Mouse (Mus musculus) heart, postnatal 10 days (tissue): ENCODE measurements at regions not wholly inside any gene's neighbourhood (a gene's known extent, or its start where the extent isn't known, plus 50 kb on each side); places are given as distances from the start of the nearest gene placed in this dataset.
A peak's percentile ranks its signal among the peaks of the same experiment; 100 is the strongest.

ENCODE experiments used
- DNase-seq, 2 experiments: peaks; one replicate each; pipeline ENCODE4 v3.0.0; 2021
- intact Hi-C: fragments of 180-260 bp; cut with DNase I; formaldehyde crosslinking; loops from one replicate; pipeline ENCODE4 v1.15.1; 2025

GRCm38 (mm10) chr13:60067325-60067724 lies 109.8 kb downstream of the Gas1 start:
- no peak for DNase-seq

GRCm38 (mm10) chr13:60061589-60061988 lies 115.6 kb downstream of the Gas1 start:
- intact Hi-C loops, result no loop called here
- DNase-seq, result no peak

More at GRCm38 (mm10) chr13:60067325-60067724, 109.8 kb downstream of the Gas1 start:
- intact Hi-C loops, result no loop called here

GRCm38 (mm10) chr13:60057761-60058274 lies 119.3 kb downstream of the Gas1 start:
- intact Hi-C loops, result loop anchor here (5.0 kb wide), 1 partner anchor 106 kb away; no protein-coding TSS in a partner anchor
- DNase-seq, result peak in 1 of 2 experiments; percentile 24

- no peak for DNase-seq
- intact Hi-C loops, result no loop called here
Observed at GRCm38 (mm10) chr13:60054531-60054930, 122.6 kb downstream of the Gas1 start.

- DNase-seq, result peak in 1 of 2 experiments; percentile 36
- intact Hi-C loops, result no loop called here
Observed at GRCm38 (mm10) chr13:60054081-60054480, 123.1 kb downstream of the Gas1 start.

GRCm38 (mm10) chr13:60051866-60052265 lies 125.3 kb downstream of the Gas1 start:
- DNase-seq, result no peak
- intact Hi-C loops, result no loop called here

GRCm38 (mm10) chr13:60050799-60051580 lies 126.2 kb downstream of the Gas1 start:
- no peak for DNase-seq
- intact Hi-C loops, result no loop called here

GRCm38 (mm10) chr13:60049703-60050102 lies 127.5 kb downstream of the Gas1 start:
- intact Hi-C loops, result no loop called here
- DNase-seq, result no peak

GRCm38 (mm10) chr13:60047791-60048730 lies 129.1 kb downstream of the Gas1 start:
- intact Hi-C loops, result no loop called here

GRCm38 (mm10) chr13:60045752-60046151 lies 131.4 kb downstream of the Gas1 start:
- intact Hi-C loops, result no loop called here
- no peak for DNase-seq

More at GRCm38 (mm10) chr13:60047791-60048730, 129.1 kb downstream of the Gas1 start:
- peak; percentile 35 to 45 for DNase-seq

GRCm38 (mm10) chr13:60044876-60045275 lies 132.3 kb downstream of the Gas1 start:
- intact Hi-C loops, result no loop called here
- DNase-seq, result no peak

- intact Hi-C loops, result no loop called here
- no peak for DNase-seq
Observed at GRCm38 (mm10) chr13:60042443-60042842, 134.7 kb downstream of the Gas1 start.

- no peak for DNase-seq
- intact Hi-C loops, result no loop called here
Observed at GRCm38 (mm10) chr13:60035536-60036130, 141.5 kb downstream of the Gas1 start.

GRCm38 (mm10) chr13:60033116-60033515 lies 144.0 kb downstream of the Gas1 start:
- no peak for DNase-seq
- intact Hi-C loops, result no loop called here

- no peak for DNase-seq
- intact Hi-C loops, result no loop called here
Observed at GRCm38 (mm10) chr13:60032586-60032985, 144.6 kb downstream of the Gas1 start.

- peak in 1 of 2 experiments; percentile 51 for DNase-seq
- intact Hi-C loops, result no loop called here
Observed at GRCm38 (mm10) chr13:60029591-60029990, 147.6 kb downstream of the Gas1 start.

- intact Hi-C loops, result no loop called here
- no peak for DNase-seq
Observed at GRCm38 (mm10) chr13:60020175-60020487, 157.0 kb downstream of the Gas1 start.

- peak; percentile 73 to 77 for DNase-seq
- intact Hi-C loops, result loop anchor here (5.0 kb wide), 1 partner anchor 58 kb away; no protein-coding TSS in a partner anchor
Observed at GRCm38 (mm10) chr13:60019291-60020174, 157.6 kb downstream of the Gas1 start.

GRCm38 (mm10) chr13:60015854-60016366 lies 161.3 kb downstream of the Gas1 start:
- intact Hi-C loops, result loop anchor here (5.0 kb wide), 1 partner anchor 61 kb away; no protein-coding TSS in a partner anchor
- peak; percentile 63 to 75 for DNase-seq
